Mouse (Mus musculus): ENCODE data around the gene Fdps.

The Fdps gene

DNA sequence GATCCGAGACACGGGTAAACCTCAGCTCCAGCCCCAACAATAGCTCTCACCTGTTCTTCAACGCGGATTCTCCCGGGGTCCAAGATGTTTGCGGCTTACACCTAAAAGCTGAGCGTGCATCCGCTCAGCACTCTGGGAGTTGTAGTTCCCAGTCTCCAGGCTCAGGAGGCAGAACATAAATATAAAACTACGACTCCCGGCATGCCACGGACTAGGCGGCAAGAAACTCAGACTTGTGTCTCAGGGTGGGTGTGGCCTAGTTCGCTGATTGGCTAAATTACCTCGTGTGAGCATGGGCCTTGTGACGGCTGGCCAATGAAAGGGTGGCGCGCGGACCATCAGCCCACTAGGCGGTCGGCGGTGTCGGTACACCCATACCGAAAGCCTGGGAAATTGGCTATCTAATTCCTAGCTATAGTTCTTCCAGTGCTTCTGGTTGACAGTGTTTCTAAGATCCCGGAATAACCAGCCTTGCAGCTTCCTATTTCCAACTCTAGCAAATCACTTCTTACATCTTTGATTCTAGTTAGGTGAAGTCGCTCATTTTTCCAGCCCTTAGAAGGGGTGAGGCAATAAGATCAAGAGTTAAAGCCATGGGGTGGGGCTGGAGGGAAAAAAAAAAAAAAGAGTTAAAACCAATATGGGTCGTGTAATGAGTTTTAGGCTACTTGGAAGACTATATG is at the start of gene Fdps:
Gene Fdps, minus strand, starts transcription at position 148 of the 683 bp plus-strand sequence.
- peak; percentile 97 for DNase-seq (ENCODE audit: low read depth, low spot score)

DNA sequence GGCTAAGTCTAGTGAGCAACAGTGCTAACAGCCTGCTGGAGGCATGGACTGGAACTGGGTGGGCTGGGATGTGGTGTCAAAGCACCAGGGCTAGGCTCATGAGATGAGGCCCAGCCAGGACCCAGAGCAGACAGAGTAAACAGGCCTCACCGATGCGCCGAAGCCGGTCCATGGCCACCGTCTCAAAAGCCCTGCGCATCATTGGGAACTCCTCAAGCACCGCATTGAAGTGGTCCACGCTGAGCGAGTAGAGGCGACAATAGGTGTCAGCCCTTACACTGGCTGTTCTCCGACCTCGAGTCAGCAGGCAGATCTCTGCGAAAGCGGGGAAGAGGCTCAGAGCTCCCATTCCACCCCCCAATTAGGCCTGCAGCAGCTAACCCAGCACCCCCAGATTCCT is 46.8 kb upstream of the Fdps start:
- no peak for DNase-seq (ENCODE audit: low read depth, low spot score)

DNA sequence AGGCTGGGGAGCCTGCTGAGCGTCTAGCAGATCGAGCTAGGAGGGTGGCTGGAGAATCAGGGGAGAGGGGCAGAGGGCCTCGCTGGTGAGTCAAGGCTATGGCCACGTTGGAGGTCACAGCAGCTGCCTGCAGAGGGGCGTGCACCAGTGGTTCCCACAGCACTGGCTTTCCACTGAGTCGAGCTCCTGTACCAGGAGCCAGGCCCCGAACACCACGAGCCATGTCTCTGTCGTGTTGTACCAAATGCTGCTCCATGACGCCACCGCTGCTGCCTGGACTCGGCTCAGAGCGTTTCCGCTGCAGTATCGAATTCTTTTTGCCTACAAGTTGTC is 46.2 kb upstream of the Fdps start:
- DNase-seq (ENCODE audit: low read depth, low spot score), result no peak

DNA sequence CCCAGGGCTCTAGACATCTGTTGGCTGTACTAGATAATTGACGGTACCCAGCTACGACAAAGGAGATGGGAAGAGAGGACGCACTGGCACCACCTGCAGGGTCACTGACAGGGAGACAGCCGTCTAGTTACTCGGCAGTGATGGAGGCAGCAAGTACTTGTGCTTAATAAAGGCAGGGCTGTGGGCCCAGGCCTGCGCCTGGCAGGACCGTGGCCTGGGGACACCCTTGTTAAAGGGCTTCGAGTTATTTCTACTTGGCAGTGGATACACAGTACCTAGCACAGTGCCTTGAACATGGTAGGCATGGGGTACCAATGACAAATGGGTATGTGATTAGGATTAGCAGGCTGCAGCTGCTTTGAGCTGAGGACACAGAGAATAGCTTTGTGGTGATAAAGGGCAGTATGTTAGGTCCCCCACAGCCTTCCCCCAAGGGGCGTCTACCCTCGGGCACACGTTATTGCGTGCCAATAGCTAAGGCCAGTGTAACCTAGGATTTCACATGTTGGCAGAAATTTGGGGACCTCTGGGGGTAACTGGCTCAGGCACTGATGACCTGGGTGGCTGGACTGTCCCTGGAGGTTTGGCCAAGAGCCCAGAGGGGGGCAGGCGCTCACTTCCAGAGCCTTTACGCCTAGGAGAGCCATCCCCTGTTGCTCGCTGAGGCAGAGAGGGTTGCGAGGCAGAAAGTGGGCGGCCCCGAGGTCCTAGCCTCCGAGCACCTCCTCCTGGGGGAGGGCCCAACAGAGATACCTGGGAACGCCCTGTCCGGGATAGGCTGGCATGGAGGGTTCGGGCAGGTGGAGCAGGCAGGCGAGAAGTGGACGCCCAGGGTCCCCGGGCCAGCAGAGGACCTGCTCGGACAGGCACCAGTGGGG is 45.6 kb upstream of the Fdps start:
- no peak for DNase-seq (ENCODE audit: low read depth, low spot score)

DNA sequence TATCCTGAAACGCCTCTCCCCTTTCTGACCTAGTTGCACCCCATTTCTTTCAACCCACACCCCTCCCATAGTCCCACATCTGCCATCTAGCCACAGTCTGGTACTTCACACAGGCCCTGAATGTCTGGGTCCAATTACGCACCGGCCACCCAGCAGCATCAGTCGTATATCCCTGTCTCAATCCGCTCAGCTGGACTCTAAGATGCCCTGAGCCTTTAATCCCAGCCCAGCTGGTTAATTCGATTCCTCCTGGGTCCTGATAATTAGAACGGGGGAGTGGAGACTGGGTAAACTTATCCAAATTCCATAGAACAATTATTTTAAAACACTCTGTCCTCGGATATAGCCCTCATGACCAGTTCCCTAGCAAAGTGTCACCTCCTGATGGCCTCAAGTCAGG is 43.8 kb upstream of the Fdps start:
- no peak for DNase-seq (ENCODE audit: low read depth, low spot score)

DNA sequence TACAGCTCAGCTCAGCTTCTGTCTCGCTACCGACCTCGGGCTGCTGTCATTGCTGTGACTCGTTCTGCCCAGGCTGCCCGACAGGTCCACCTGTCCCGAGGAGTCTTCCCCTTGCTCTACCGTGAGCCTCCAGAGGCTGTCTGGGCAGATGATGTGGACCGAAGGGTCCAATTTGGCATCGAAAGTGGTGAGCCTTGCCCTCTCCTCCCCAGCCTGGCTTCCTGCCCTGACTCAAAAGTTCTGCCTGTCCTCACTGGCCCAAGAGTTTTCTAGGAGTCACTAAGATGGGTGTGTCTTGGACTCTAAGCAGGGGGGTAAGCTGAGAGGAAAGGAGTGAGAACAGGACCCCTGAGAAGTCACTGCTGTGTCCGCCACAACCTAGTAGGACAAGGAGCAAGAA is 43.1 kb upstream of the Fdps start:
- DNase-seq (ENCODE audit: low read depth, low spot score), result no peak

DNA sequence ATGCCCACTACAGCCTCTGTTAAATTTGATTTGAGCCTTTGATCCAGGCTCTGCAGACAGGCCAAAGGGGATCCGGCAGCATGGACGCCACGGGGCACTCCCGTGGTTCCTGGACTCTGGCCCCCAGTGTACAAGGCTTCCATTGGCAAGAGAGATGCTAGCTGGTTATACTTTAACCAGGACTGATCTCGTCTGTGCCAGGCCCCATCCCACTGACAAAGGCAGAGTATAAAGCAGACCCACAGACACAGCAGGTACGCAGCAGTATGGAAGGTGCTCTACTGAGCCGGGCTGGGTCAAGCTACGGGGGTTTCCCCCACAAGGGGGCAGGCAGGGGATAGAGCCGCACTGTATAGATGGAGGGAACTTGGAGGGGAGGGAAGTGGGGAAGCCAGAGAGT is 34.6 kb upstream of the Fdps start:
- no peak for DNase-seq (ENCODE audit: low read depth, low spot score)

DNA sequence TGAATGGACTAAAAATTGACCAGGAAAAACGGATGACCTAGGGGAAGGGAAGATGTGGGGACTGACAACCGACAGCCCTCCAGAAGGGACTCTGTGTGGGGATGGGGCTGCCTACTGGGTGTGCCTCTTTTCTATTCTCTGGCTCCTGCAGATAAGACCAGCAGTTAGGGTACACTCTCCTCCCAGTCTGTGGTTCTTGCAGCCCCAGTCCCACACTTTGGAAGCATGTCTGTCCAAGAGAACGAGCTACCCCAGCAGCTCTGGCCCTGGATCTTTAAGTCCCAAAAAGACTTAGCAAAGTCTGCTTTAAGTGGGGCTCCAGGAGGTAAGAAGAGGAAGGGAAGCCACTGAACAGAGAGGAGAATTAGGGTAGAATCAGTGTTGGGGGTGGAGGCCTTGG is 34.2 kb upstream of the Fdps start, which contains the start of gene Pklr:
Gene Pklr, plus strand, starts transcription at position 185 of the 400 bp plus-strand sequence.
- DNase-seq (ENCODE audit: low read depth, low spot score), result no peak

DNA sequence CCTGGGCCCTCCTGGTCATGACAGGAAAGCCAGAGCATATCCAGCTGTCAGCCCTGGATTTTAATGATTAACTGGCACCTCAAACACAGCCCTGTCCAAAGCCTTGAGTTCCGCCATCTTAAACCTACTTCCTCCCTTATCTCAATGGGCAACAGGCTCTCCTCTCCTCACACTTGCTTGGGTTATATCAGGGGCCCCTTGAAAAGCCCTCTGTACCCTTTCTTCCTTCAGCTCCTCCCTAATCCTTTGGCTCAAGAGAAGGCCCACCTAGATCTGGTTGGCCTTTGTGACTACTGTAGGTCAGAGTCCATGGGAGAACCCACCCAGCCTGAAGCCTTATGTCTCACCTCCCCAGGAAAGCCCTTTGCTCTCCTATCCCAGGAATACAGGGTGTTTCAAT is 32.0 kb upstream of the Fdps start:
- no peak for DNase-seq (ENCODE audit: low read depth, low spot score)

DNA sequence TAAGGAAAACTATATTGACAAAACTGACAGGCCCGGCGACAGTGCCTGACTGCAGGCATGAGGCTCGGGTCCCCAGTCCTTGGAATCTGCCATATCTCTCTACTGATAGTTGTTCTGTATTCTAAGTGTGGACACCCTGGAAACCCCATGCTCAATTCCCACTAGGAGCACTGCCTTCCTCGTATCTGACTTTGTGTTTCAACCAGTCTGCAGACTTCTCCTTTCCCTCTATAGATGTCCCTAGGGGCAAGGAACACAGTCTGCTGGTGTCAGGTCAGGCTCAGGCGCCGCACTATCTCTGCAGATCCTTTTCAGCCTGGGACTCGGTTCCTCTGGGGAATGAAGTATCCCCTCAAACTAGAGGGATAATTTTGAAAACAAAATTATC is 31.3 kb upstream of the Fdps start:
- DNase-seq (ENCODE audit: low read depth, low spot score), result no peak

DNA sequence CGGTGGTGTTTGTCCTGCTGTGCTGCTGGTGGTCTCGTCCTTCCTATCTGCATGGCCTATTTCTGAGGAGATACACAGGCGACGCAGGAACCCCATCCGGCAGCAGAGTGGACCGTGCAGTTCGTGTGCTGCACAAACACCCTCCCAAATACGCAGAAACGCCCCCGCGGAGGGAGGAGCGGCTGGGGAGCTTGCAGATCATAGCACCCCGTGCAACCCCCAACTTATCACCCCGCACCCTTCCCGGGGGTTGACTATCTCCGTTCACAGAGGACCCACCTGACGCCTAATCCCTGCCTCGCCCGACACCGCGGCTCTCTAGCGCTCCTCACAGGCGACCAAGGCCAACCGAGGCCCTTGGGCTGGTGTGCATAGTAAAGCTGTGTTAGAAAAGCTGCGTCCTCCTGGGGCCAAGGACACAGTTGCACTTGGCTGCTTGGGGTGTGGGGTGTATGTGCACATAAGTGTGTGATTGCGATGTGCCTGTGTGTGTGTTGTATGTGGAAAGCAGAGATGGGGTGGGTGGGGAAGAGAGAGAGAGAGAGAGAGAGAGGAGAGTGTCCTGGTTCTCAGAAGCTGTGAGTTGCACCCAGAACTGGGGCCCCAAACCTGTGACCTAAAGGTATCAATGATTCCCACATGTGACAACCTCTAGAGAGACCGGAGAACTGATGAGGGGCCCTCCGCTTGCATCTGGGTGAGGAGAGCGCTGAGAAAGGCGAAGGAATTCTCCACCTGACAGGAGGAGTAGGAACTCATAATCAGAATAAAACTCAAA is 30.7 kb upstream of the Fdps start:
- DNase-seq (ENCODE audit: low read depth, low spot score), result no peak

DNA sequence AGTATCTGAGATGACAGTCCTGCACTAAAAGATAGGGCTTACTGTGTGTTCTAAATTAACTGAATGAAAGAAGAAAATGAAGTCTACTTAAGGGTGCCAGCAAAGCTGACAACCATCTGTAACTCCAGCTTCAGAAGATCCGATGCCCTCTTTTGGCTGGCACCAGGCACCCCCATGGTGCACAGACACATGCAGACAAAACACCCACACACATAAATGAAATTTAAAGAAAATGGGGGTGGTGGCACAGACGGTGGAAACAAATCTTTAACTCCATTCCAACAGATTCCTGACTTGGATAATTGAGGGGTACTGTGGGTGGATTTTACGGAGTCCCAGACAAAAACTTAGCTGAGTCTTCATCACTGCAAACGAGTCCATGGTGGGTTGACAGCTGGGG is 30.1 kb upstream of the Fdps start:
- no peak for DNase-seq (ENCODE audit: low read depth, low spot score)

DNA sequence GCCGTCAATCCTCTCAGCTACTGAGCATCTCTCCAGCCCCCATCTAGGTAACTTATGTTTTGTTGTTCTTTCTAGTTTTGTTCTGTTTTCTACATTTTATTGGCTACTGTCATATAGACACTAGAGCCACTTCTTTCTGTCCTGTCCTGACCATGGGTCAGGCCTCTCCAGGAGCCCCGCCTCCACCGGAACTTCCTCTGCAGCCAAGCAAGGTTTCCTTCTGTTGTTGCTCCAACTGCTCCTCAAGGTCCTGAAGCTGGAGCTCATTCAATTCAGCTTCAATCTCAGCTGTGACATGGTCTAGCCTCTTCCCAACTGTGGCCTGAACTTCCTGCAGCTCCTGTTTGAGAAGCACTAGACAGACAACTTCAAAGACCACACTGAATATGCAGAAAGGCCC is 28.1 kb upstream of the Fdps start:
- DNase-seq (ENCODE audit: low read depth, low spot score), result no peak

DNA sequence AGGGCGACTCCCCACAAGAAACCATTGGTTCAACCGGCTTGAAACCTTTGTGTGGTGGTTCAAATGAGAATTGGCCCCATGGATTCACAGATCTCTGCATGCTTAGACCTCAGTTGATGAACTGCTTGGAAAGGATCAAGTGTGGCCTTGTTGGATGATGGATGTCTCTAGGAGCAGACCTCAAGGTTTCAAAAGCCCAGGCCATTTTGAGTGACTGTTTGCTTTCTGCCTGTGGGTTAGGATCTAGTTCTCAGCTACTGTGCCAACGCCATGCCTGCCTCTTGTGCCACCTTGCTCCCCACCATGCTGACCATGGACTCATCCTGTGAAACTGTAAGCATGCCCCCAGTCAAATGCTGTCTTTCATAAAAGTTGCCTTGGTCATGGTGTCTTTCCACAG is 24.2 kb upstream of the Fdps start:
- DNase-seq (ENCODE audit: low read depth, low spot score), result no peak

DNA sequence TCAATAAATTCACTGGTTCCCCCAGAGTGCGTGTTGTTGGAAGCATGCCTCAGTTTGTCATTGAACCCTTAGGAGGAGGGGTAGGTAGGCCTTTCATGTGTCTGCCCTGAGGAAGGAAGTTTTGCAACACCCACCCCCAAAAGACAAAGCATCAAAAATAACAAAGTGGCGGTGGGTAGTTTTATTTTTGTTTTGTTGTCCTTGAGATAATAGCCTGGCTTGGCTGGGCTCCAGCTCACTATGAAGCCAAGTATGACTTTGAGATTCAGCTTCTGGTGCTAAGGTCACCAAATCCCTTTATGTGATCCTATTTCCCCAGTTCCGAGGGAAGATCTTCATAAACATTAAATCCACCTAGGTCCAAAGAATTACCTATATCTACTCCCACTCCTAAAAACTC is 22.5 kb upstream of the Fdps start:
- no peak for DNase-seq (ENCODE audit: low read depth, low spot score)

DNA sequence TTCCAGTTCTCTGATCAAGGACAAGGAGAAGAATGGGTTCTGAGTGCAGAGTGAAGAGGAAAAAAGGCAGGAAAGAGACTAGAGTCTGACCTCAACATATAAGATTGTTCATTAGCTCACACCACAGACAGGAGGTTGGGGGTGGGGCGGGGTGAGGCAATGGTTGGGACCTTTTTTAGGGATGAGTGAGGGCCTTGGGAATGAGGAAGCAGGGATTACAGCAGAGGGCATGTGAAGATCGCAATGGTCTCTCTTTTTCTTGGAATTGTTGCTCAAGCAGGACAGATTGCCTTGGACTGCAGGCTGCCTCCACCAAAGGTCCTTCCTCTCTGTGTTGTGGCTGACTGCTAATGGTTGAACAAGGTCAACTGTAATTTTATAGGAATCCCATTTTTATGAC is 21.6 kb upstream of the Fdps start:
- no peak for DNase-seq (ENCODE audit: low read depth, low spot score)

DNA sequence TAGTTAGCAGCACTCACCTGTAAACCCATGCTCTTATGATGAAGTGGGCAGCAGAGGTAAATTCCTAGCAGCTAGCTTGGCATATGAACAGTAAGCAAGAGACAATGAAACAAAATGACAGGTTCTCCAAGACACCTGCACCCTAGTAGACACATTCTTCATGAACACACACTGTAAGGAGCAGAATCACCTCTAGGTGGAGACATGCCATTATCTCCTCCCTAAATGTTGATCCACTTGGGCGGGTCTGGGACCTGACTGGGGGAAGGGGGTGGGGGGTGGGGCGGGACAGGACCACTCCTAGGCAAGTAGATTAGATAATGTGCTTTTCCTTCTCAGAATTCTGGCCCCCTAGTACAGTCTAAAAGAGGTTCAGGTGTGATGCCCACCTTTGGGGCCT is 13.8 kb upstream of the Fdps start:
- DNase-seq (ENCODE audit: low read depth, low spot score), result no peak

DNA sequence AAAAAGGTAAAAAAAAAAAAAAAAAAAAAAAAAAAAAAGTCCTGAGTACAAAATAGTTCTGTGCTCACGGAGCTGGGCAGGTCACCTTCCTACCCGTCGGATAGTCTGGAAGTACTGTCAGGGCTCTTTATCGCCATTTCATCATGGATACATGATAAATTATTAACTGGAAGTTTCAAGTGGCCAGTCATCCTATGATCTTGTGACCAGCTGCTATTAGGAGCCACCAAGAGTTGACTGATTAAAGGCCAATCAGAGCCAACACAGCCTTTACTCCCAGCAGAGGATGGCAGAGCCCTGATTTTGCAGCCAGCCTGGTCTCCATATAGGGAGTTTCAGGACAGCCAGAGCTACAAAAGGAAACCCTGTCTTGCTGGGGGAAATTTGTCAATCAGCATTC is 11.3 kb upstream of the Fdps start:
- DNase-seq (ENCODE audit: low read depth, low spot score), result no peak

DNA sequence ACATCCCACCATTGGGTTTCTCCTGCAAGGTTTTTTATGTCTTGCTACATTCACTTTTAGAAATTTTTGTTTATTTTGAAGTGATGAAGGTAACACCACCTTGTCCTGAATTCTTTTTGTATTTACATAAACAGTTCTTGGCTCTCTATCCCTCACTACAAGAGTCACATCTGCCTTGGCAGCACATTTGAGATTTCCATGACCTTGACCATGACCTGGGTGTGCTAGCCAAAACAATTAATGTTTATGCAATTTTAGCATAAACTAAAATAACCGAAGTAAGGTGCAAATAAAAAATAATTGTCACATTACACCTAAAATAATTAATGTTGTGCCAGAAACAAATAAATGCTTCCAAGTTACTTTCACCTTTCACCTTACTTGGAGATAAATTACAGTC is 6.4 kb upstream of the Fdps start:
- no peak for DNase-seq (ENCODE audit: low read depth, low spot score)

DNA sequence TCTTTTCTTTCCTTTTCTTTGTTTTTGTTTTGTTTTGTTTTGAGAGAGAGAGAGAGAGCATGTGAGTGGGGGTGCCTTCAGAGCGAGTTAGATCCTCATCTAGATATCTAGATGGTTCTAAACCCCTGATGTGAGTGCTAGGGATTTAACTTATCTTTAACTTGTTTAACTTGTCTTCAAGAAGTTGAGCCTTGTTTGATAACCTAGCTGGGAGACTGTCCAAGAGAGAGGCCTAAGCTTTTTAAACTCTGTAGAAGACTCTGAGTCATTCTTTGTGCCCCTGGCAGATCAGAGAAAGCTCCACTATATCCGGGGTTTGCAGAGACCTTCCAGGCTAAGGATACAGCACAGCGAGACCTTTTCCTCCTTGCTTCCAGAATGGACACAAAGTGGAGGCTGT is 5.8 kb upstream of the Fdps start:
- DNase-seq (ENCODE audit: low read depth, low spot score), result no peak

DNA sequence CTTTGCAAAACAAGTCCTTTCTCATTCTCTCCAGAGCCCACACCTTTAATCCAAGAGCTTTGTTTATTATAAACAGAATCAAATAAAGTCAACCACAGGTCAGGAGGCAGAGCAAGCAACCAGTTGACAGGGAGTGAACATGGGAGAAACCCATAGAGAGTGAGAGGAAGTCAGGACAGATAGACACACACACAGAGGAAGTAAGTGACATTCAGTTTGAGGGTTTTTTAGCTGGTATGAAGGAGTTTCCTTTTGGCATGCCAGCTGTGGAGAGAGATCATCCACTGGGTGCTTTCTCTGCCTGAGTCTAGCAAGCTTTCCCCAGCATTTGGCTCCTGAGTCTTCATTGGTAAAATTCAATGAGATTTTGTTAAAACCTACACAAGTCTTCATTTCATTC is 5.1 kb upstream of the Fdps start:
- DNase-seq (ENCODE audit: low read depth, low spot score), result no peak

DNA sequence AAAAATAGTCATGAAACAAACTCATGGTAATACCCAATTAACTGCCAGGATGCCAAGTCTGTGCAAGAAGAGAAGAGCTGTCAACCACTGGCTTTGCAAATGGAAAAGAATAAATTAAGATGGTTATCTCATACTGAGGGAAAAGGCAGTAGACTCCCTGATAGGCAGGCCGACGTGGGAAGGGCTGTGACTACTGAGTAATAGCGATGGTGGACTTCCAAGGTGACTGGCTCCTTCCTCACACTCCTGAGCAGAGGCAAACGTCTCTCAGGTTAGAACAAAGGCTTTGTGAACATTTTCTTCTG is 1.5 kb upstream of the Fdps start:
- no peak for DNase-seq (ENCODE audit: low read depth, low spot score)
